Mouse (Mus musculus) ES-Bruce4 (cell line): ENCODE results near the gene Ppp4r2. TPM values are rescaled to one million over a fixed set of nuclear protein-coding genes. Genes with fewer than 3 reads are reported as not detected.

ENCODE experiments used
- H3K27ac ChIP-seq: 2 replicates; pipeline ENCODE4 v1.5.1; 2012; ENCODE audit warnings: low read length, inconsistent platforms; ENCODE audit not compliant: insufficient read depth
- H3K27me3 ChIP-seq: 2 replicates; pipeline ENCODE4 v1.6.1; 2012; ENCODE audit warnings: mild to moderate bottlenecking, low read length, inconsistent platforms; ENCODE audit not compliant: control insufficient read depth, poor library complexity, insufficient read depth, severe bottlenecking
- H3K36me3 ChIP-seq: 2 replicates; pipeline ENCODE4 v1.6.1; 2012; ENCODE audit warnings: inconsistent platforms, mild to moderate bottlenecking, low read length, moderate library complexity; ENCODE audit not compliant: control insufficient read depth, poor library complexity, insufficient read depth, severe bottlenecking
- H3K4me1 ChIP-seq: one replicate; pipeline ENCODE4 v1.8.1; 2011; ENCODE audit warnings: low read length; ENCODE audit not compliant: control insufficient read depth, insufficient read depth
- H3K4me3 ChIP-seq: 2 replicates; pipeline ENCODE4 v1.5.1; 2011; ENCODE audit warnings: low read depth, mild to moderate bottlenecking, low read length
- H3K9ac ChIP-seq: 2 replicates; pipeline ENCODE4 v1.6.1; 2012; ENCODE audit warnings: low read depth, mild to moderate bottlenecking, inconsistent platforms; ENCODE audit not compliant: poor library complexity, severe bottlenecking
- H3K9me3 ChIP-seq: replicated peaks from 2 replicates; pipeline ENCODE4 v1.6.1; 2012; ENCODE audit warnings: mild to moderate bottlenecking, low read length, inconsistent platforms; ENCODE audit not compliant: control insufficient read depth, poor library complexity, insufficient read depth, severe bottlenecking
- CTCF ChIP-seq: IDR thresholded peaks from one replicate; pipeline ENCODE4 v1.8.1; 2011; ENCODE audit warnings: low read depth, low read length
- EP300 ChIP-seq: IDR thresholded peaks from 2 replicates; pipeline ENCODE4 v1.6.1; 2011; ENCODE audit warnings: low read depth, low read length; ENCODE audit not compliant: insufficient read depth
- POLR2A ChIP-seq: IDR thresholded peaks from one replicate; pipeline ENCODE4 v1.8.1; 2011; ENCODE audit warnings: low read length; ENCODE audit not compliant: insufficient read depth
- polyA plus RNA-seq: library from polyadenylated mRNA; stranded (reverse); fragments of >200 nt; gene quantifications from 2 replicates; pipeline ENCODE4 v1.2.4, GENCODE M21; 2011; ENCODE audit warnings: low read depth; ENCODE audit not compliant: missing spikeins, insufficient read depth, insufficient read length

Gene Ppp4r2
- polyA plus RNA-seq, 1 experiment: 147 TPM

DNA sequence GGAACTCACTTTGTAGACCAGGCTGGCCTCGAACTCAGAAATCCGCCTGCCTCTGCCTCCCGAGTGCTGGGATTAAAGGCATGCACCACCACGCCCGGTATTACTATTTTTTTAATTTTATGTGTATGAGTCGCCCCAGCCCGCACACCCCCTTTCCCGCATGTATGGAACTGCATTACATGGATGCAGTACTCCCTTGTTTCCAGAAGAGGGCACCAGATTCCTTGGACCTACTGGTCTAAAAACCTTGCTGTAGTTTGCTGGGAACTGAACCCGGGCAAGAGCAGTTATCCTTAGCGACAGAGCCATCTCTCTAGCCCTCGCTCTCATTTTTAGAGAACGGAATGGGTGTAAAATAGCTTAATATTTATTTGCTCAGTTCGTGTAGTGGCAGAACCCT lies 49.8 kb downstream of the Ppp4r2 start:
- no peak overlapping the region for H3K4me3 ChIP-seq
- H3K27me3 ChIP-seq: no peaks in the 10 kb centered on the region
- no peaks in the 10 kb centered on the region for H3K36me3 ChIP-seq
- H3K9me3 ChIP-seq: no peaks in the 10 kb centered on the region
- H3K4me1 ChIP-seq: no peaks in the 10 kb centered on the region
- no peak overlapping the region for H3K9ac ChIP-seq
- H3K27ac ChIP-seq: no peak overlapping the region
- TF ChIP-seq EP300 (no peak), CTCF (peak; percentile 46), POLR2A (no peak)

DNA sequence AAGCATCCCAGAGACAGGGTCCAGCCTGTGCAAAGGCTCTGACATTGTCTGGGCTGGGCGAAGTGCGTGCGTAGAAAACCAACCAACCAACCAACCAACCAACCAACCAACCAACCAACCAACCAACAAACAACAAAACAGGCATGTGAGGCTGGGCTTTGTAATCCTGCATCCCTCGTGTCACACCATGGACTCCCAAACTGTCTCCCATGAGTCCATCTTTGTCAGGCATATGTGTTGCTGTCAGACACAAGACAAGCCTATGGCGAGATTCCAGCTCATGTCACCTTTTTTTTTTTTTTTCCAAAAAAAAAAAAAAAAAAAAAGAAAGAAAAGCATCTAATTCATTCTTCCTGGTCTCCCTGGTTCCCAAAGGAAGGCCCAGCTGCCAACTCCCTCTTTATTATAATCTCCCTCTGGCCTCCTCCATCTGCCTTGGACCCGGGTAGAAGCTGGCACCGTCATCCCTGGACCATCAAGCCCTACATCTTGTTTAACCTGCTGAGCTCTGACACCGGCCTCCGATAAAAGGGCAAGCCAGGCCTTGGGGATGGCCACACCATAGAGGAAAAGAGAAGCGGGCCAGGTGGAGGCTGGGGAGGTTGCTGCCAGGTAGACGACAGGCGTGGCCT lies 51.3 kb downstream of the Ppp4r2 start:
- H3K4me1 ChIP-seq: no peaks in the 10 kb centered on the region
- H3K9ac ChIP-seq: no peak overlapping the region
- no peak overlapping the region for H3K27ac ChIP-seq
- TF ChIP-seq CTCF: no peak
- TF ChIP-seq POLR2A: no peak
- H3K9me3 ChIP-seq: no peaks in the 10 kb centered on the region
- H3K27me3 ChIP-seq: no peaks in the 10 kb centered on the region
- no peaks in the 10 kb centered on the region for H3K36me3 ChIP-seq
- no peak overlapping the region for H3K4me3 ChIP-seq

DNA sequence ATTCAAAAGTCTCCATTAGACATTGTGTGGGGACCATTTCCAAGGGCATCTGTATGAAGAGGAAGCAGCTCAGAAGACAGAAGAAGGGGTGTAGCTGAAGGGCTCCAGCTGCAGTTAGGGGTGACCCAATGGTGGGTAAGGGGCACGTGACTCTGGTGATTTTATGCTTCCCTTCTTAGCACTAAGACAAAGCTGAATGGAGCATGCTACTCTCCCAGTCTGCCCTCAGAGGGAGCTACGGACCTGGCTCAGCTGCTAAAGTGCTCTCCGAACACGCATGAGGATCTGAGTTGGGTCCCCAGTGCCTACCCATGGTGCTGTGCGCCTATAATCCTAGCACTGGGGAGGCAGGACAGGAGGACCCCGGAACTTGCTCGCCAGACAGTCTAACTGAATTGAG lies 52.0 kb downstream of the Ppp4r2 start:
- TF ChIP-seq CTCF (peak; percentile 3), EP300 (no peak)
- Histone ChIP-seq H3K4me3 (no peak overlapping the region), H3K9me3 (no peaks in the 10 kb centered on the region), H3K9ac (no peak overlapping the region), H3K27me3 (no peaks in the 10 kb centered on the region), H3K27ac (no peak overlapping the region), H3K36me3 (no peaks in the 10 kb centered on the region), H3K4me1 (no peaks in the 10 kb centered on the region)

DNA sequence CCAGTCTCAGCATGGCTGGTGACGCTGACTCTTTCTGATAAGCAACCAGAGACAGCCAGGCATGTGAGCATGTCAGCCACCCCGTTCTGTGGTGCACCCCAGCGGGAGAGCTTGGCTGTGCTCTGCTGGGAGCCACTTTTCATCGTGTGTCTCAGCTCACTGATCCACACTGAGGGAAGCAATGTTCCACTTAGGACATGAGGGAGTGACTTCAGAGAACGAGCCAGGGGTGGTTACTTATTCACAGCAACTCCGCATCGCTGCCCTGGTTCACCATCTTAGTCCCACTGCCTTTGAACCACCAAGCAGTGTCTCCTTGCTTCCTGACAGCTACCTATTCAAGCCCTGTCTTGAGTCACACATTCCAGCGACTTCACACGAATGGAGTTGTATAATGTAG lies 53.6 kb downstream of the Ppp4r2 start:
- no peaks in the 10 kb centered on the region for H3K9me3 ChIP-seq
- no peaks in the 10 kb centered on the region for H3K36me3 ChIP-seq
- H3K27me3 ChIP-seq: no peaks in the 10 kb centered on the region
- no peak for TF ChIP-seq EP300
- no peak for TF ChIP-seq CTCF
- no peak for TF ChIP-seq POLR2A
- no peaks in the 10 kb centered on the region for H3K4me1 ChIP-seq
- no peak overlapping the region for H3K9ac ChIP-seq
- H3K27ac ChIP-seq: no peak overlapping the region
- no peak overlapping the region for H3K4me3 ChIP-seq

DNA sequence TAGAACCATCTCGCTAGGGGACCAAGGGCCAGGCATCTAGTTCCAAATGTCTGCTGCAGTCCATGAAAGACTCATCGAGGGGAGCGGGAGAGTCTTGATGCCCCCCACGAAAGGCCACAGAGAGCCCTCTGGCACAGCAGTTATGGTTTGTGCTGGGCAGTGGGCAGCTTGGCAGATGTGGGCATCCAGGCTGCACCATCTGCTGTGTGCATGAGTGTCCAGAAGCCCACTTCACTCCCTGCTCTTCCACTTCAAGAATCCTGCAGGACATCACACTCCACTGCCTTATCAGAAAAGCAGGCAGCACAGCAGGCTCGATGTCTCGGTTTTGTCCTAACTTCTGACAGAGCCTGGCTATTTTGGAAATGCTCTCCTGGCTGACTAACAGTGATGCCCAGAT lies 55.9 kb downstream of the Ppp4r2 start:
- TF ChIP-seq EP300 (no peak), CTCF (no peak), POLR2A (no peak)
- Histone ChIP-seq H3K4me1 (no peaks in the 10 kb centered on the region), H3K9me3 (no peaks in the 10 kb centered on the region), H3K27me3 (no peaks in the 10 kb centered on the region), H3K4me3 (no peak overlapping the region), H3K27ac (no peak overlapping the region), H3K9ac (no peak overlapping the region), H3K36me3 (no peaks in the 10 kb centered on the region)

DNA sequence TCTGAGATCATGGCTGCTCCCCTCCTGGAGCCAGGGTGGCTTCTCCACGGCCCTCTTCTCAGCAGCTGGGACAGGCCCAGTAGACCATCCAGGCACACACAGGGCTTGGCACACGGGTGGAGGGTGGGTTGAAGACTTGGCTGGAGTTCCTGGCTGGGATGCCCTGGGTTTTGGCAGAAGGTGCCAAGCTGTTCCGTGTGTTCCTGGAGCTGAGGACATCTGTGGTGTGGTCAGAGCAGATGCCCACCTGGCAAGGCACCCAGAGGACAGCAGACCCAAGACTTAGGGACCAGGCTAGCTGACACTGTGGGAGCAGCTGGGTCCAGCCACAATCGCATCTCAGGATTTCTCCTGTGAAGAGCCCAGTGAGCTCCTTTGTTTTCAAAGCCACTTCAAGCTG lies 59.1 kb downstream of the Ppp4r2 start:
- no peak overlapping the region for H3K27ac ChIP-seq
- H3K36me3 ChIP-seq: no peaks in the 10 kb centered on the region
- no peaks in the 10 kb centered on the region for H3K27me3 ChIP-seq
- H3K9ac ChIP-seq: no peak overlapping the region
- no peaks in the 10 kb centered on the region for H3K4me1 ChIP-seq
- H3K9me3 ChIP-seq: no peaks in the 10 kb centered on the region
- H3K4me3 ChIP-seq: no peak overlapping the region
- TF ChIP-seq CTCF (no peak), POLR2A (no peak), EP300 (no peak)
